Mouse (Mus musculus): ENCODE measurements around the gene B3gnt2. TPM values are rescaled to one million over a fixed set of nuclear protein-coding genes. Genes with fewer than 3 reads are reported as not detected.

B3gnt2 gene
- polyA plus RNA-seq, 1 experiment from 2014 or later = 6.9 TPM

- no peak for ATAC-seq (replicated peaks; ENCODE audit: extremely low read depth, insufficient read depth, low FRiP score)
- Histone ChIP-seq H3K27ac (ENCODE audit: low read length) (no peak overlapping the region), H3K4me3 (ENCODE audit: low read length) (no peak overlapping the region), H3K9me3 (replicated peaks; ENCODE audit: control insufficient read depth, low read length) (no peaks in the 10 kb centered on the region), H3K4me1 (ENCODE audit: control insufficient read depth, insufficient read depth, low read length) (peaks cover 3% of the 10 kb centered on the region), H3K27me3 (ENCODE audit: control insufficient read depth, insufficient read depth, low read length) (no peaks in the 10 kb centered on the region), H3K4me2 (ENCODE audit: low read depth, low read length) (no peak overlapping the region), H3K36me3 (ENCODE audit: control insufficient read depth, insufficient read depth) (0 out of 2 replicates have a peak, but pooled peaks cover 5% of the 10 kb centered on the region), H3K9ac (ENCODE audit: low read length) (no peak overlapping the region)
- WGBS = 66% methylated on average over 6 of the region's 6 CpGs
Measured at GRCm38 (mm10) chr11:22830684-22831083, 30.1 kb downstream of the B3gnt2 start.

- H3K9me3 ChIP-seq (replicated peaks; ENCODE audit: control insufficient read depth, low read length) = no peaks in the 10 kb centered on the region
- 41% methylated on average over 5 of the region's 5 CpGs for WGBS
- peaks cover 1% of the 10 kb centered on the region for H3K4me1 ChIP-seq (ENCODE audit: control insufficient read depth, insufficient read depth, low read length)
- no peak overlapping the region for H3K27ac ChIP-seq (ENCODE audit: low read length)
- H3K27me3 ChIP-seq (ENCODE audit: control insufficient read depth, insufficient read depth, low read length) = no peaks in the 10 kb centered on the region
- H3K4me2 ChIP-seq (ENCODE audit: low read depth, low read length) = no peak overlapping the region
- no peak for ATAC-seq (replicated peaks; ENCODE audit: extremely low read depth, insufficient read depth, low FRiP score)
- H3K9ac ChIP-seq (ENCODE audit: low read length) = no peak overlapping the region
- 0 out of 2 replicates have a peak, but pooled peaks cover 5% of the 10 kb centered on the region for H3K36me3 ChIP-seq (ENCODE audit: control insufficient read depth, insufficient read depth)
- no peak overlapping the region for H3K4me3 ChIP-seq (ENCODE audit: low read length)
Measured at GRCm38 (mm10) chr11:22830179-22830611, 30.6 kb downstream of the B3gnt2 start.

GRCm38 (mm10) chr11:22828988-22829632 lies 31.7 kb downstream of the B3gnt2 start:
- ATAC-seq (replicated peaks; ENCODE audit: extremely low read depth, insufficient read depth, low FRiP score) = no peak
- Histone ChIP-seq H3K27me3 (ENCODE audit: control insufficient read depth, insufficient read depth, low read length) (no peaks in the 10 kb centered on the region), H3K9me3 (replicated peaks; ENCODE audit: control insufficient read depth, low read length) (no peaks in the 10 kb centered on the region), H3K4me2 (ENCODE audit: low read depth, low read length) (no peak overlapping the region), H3K36me3 (ENCODE audit: control insufficient read depth, insufficient read depth) (0 out of 2 replicates have a peak, but pooled peaks cover 3% of the 10 kb centered on the region), H3K4me3 (ENCODE audit: low read length) (no peak overlapping the region), H3K9ac (ENCODE audit: low read length) (no peak overlapping the region), H3K27ac (ENCODE audit: low read length) (no peak overlapping the region), H3K4me1 (ENCODE audit: control insufficient read depth, insufficient read depth, low read length) (no peaks in the 10 kb centered on the region)
- WGBS = 92% methylated on average over 15 of the region's 15 CpGs

GRCm38 (mm10) chr11:22827514-22828080 lies 33.2 kb downstream of the B3gnt2 start:
- ATAC-seq (replicated peaks; ENCODE audit: extremely low read depth, insufficient read depth, low FRiP score) = no peak
- WGBS = 80% methylated on average over 4 of the region's 4 CpGs

GRCm38 (mm10) chr11:22826665-22827064 lies 34.1 kb downstream of the B3gnt2 start:
- Histone ChIP-seq H3K4me3 (ENCODE audit: low read length) (no peak overlapping the region), H3K36me3 (ENCODE audit: control insufficient read depth, insufficient read depth) (no peaks in the 10 kb centered on the region), H3K9me3 (replicated peaks; ENCODE audit: control insufficient read depth, low read length) (no peaks in the 10 kb centered on the region), H3K27me3 (ENCODE audit: control insufficient read depth, insufficient read depth, low read length) (no peaks in the 10 kb centered on the region), H3K9ac (ENCODE audit: low read length) (no peak overlapping the region), H3K4me2 (ENCODE audit: low read depth, low read length) (no peak overlapping the region), H3K4me1 (ENCODE audit: control insufficient read depth, insufficient read depth, low read length) (no peaks in the 10 kb centered on the region), H3K27ac (ENCODE audit: low read length) (no peak overlapping the region)
- 81% methylated on average over 6 of the region's 6 CpGs for WGBS
- no peak for ATAC-seq (replicated peaks; ENCODE audit: extremely low read depth, insufficient read depth, low FRiP score)

More at GRCm38 (mm10) chr11:22827514-22828080, 33.2 kb downstream of the B3gnt2 start:
- no peaks in the 10 kb centered on the region for H3K9me3 ChIP-seq (replicated peaks; ENCODE audit: control insufficient read depth, low read length)
- H3K9ac ChIP-seq (ENCODE audit: low read length) = no peak overlapping the region
- H3K4me1 ChIP-seq (ENCODE audit: control insufficient read depth, insufficient read depth, low read length) = no peaks in the 10 kb centered on the region
- no peak overlapping the region for H3K4me3 ChIP-seq (ENCODE audit: low read length)
- no peaks in the 10 kb centered on the region for H3K27me3 ChIP-seq (ENCODE audit: control insufficient read depth, insufficient read depth, low read length)
- H3K4me2 ChIP-seq (ENCODE audit: low read depth, low read length) = no peak overlapping the region
- no peak overlapping the region for H3K27ac ChIP-seq (ENCODE audit: low read length)
- H3K36me3 ChIP-seq (ENCODE audit: control insufficient read depth, insufficient read depth) = no peaks in the 10 kb centered on the region

GRCm38 (mm10) chr11:22826051-22826450 lies 34.7 kb downstream of the B3gnt2 start:
- Histone ChIP-seq H3K36me3 (ENCODE audit: control insufficient read depth, insufficient read depth) (no peaks in the 10 kb centered on the region), H3K4me2 (ENCODE audit: low read depth, low read length) (no peak overlapping the region), H3K4me3 (ENCODE audit: low read length) (no peak overlapping the region), H3K27ac (ENCODE audit: low read length) (no peak overlapping the region), H3K4me1 (ENCODE audit: control insufficient read depth, insufficient read depth, low read length) (no peaks in the 10 kb centered on the region), H3K9me3 (replicated peaks; ENCODE audit: control insufficient read depth, low read length) (no peaks in the 10 kb centered on the region), H3K9ac (ENCODE audit: low read length) (no peak overlapping the region), H3K27me3 (ENCODE audit: control insufficient read depth, insufficient read depth, low read length) (no peaks in the 10 kb centered on the region)
- ATAC-seq (replicated peaks; ENCODE audit: extremely low read depth, insufficient read depth, low FRiP score) = no peak
- WGBS = 92% methylated on average over 14 of the region's 14 CpGs

- Histone ChIP-seq H3K4me3 (ENCODE audit: low read length) (no peak overlapping the region), H3K27ac (ENCODE audit: low read length) (no peak overlapping the region), H3K27me3 (ENCODE audit: control insufficient read depth, insufficient read depth, low read length) (no peaks in the 10 kb centered on the region), H3K4me2 (ENCODE audit: low read depth, low read length) (no peak overlapping the region), H3K9ac (ENCODE audit: low read length) (no peak overlapping the region), H3K9me3 (replicated peaks; ENCODE audit: control insufficient read depth, low read length) (no peaks in the 10 kb centered on the region), H3K4me1 (ENCODE audit: control insufficient read depth, insufficient read depth, low read length) (no peaks in the 10 kb centered on the region), H3K36me3 (ENCODE audit: control insufficient read depth, insufficient read depth) (no peaks in the 10 kb centered on the region)
- 79% methylated on average over 1 of the region's 1 CpGs for WGBS
- ATAC-seq (replicated peaks; ENCODE audit: extremely low read depth, insufficient read depth, low FRiP score) = no peak
Measured at GRCm38 (mm10) chr11:22825548-22825947, 35.2 kb downstream of the B3gnt2 start.

- ATAC-seq (replicated peaks; ENCODE audit: extremely low read depth, insufficient read depth, low FRiP score) = 0 out of 2 replicates have a peak, but pooled peaks have one; percentile 18
- 60% methylated on average over 9 of the region's 9 CpGs for WGBS
- no peaks in the 10 kb centered on the region for H3K27me3 ChIP-seq (ENCODE audit: control insufficient read depth, insufficient read depth, low read length)
Measured at GRCm38 (mm10) chr11:22824049-22824705, 36.6 kb downstream of the B3gnt2 start.

GRCm38 (mm10) chr11:22821243-22821642 lies 39.5 kb downstream of the B3gnt2 start:
- H3K27ac ChIP-seq (ENCODE audit: low read length) = no peak overlapping the region
- no peak overlapping the region for H3K4me3 ChIP-seq (ENCODE audit: low read length)
- H3K27me3 ChIP-seq (ENCODE audit: control insufficient read depth, insufficient read depth, low read length) = no peaks in the 10 kb centered on the region
- no peaks in the 10 kb centered on the region for H3K4me1 ChIP-seq (ENCODE audit: control insufficient read depth, insufficient read depth, low read length)
- no peaks in the 10 kb centered on the region for H3K36me3 ChIP-seq (ENCODE audit: control insufficient read depth, insufficient read depth)
- no peaks in the 10 kb centered on the region for H3K9me3 ChIP-seq (replicated peaks; ENCODE audit: control insufficient read depth, low read length)
- 82% methylated on average over 3 of the region's 3 CpGs for WGBS
- no peak overlapping the region for H3K9ac ChIP-seq (ENCODE audit: low read length)
- no peak for ATAC-seq (replicated peaks; ENCODE audit: extremely low read depth, insufficient read depth, low FRiP score)
- no peak overlapping the region for H3K4me2 ChIP-seq (ENCODE audit: low read depth, low read length)

More at GRCm38 (mm10) chr11:22824049-22824705, 36.6 kb downstream of the B3gnt2 start:
- Histone ChIP-seq H3K27ac (ENCODE audit: low read length) (no peak overlapping the region), H3K9ac (ENCODE audit: low read length) (no peak overlapping the region), H3K4me2 (ENCODE audit: low read depth, low read length) (no peak overlapping the region), H3K9me3 (replicated peaks; ENCODE audit: control insufficient read depth, low read length) (no peaks in the 10 kb centered on the region), H3K4me1 (ENCODE audit: control insufficient read depth, insufficient read depth, low read length) (no peaks in the 10 kb centered on the region), H3K36me3 (ENCODE audit: control insufficient read depth, insufficient read depth) (no peaks in the 10 kb centered on the region), H3K4me3 (ENCODE audit: low read length) (no peak overlapping the region)

All from heart, embryonic 16.5 days (tissue).